Mouse (Mus musculus) limb, embryonic 14.5 days (tissue): ENCODE measurements around the gene Gm20388. TPM values are rescaled to one million over a fixed set of nuclear protein-coding genes. Genes with fewer than 3 reads are reported as not detected.
"Not testable (repeated sequence)": the region's sequence is repeated elsewhere in the genome, so short reads cannot be mapped to it uniquely, and the experiment has no call there.

Experiments
- ATAC-seq: fragments of 200-750 bp; cut with Nextera tagmentation; 2 replicates; pipeline ENCODE4 v1.8.0; 2017; ENCODE audit warnings: low read depth, moderate number of reproducible peaks, moderate TSS enrichment; ENCODE audit not compliant: low FRiP score
- DNase-seq: peaks from one replicate; pipeline ENCODE4 v3.0.0-alpha.2; 2015; ENCODE audit warnings: low spot score
- H3K27ac ChIP-seq: fragments of 300-500 bp; sonication (generic); replicated peaks from 2 replicates; pipeline ENCODE4 v1.5.1; 2014; ENCODE audit warnings: low read depth, mild to moderate bottlenecking, low read length, moderate library complexity, mixed read lengths
- H3K27me3 ChIP-seq: fragments of 300-500 bp; sonication (generic); 2 replicates; pipeline ENCODE4 v1.6.1; 2014; ENCODE audit warnings: low read length, mixed read lengths; ENCODE audit not compliant: control insufficient read depth, insufficient read depth
- H3K36me3 ChIP-seq: fragments of 300-500 bp; sonication (generic); 2 replicates; pipeline ENCODE4 v1.6.1; 2014; ENCODE audit warnings: mild to moderate bottlenecking, low read length, moderate library complexity, mixed read lengths; ENCODE audit not compliant: control insufficient read depth, insufficient read depth
- H3K4me1 ChIP-seq: fragments of 300-500 bp; sonication (generic); 2 replicates; pipeline ENCODE4 v1.6.1; 2014; ENCODE audit warnings: antibody characterized with exemption, low read length, mixed read lengths; ENCODE audit not compliant: control insufficient read depth, insufficient read depth
- H3K4me2 ChIP-seq: fragments of 300-500 bp; sonication (generic); replicated peaks from 2 replicates; pipeline ENCODE4 v1.6.1; 2014; ENCODE audit warnings: low read depth, mild to moderate bottlenecking, low read length, moderate library complexity; ENCODE audit not compliant: severe bottlenecking
- H3K4me3 ChIP-seq: fragments of 300-500 bp; sonication (generic); replicated peaks from 2 replicates; pipeline ENCODE4 v1.5.1; 2014; ENCODE audit warnings: low read length
- H3K9ac ChIP-seq: fragments of 300-500 bp; sonication (generic); 2 replicates; pipeline ENCODE4 v1.6.1; 2014; ENCODE audit warnings: mild to moderate bottlenecking, low read depth, low read length, moderate library complexity; ENCODE audit not compliant: severe bottlenecking
- H3K9me3 ChIP-seq: fragments of 300-500 bp; sonication (generic); 2 replicates; pipeline ENCODE4 v1.6.1; 2016; ENCODE audit warnings: low read length; ENCODE audit not compliant: control insufficient read depth
- POLR2A ChIP-seq: fragments of 200-500 bp; IDR thresholded peaks from 2 replicates; pipeline ENCODE4 v1.8.0; 2012; ENCODE audit warnings: inconsistent platforms, mild to moderate bottlenecking, moderate library complexity, borderline replicate concordance; ENCODE audit not compliant: insufficient read depth, insufficient read length; ENCODE audit errors: extremely low read depth
- WGBS: fragments of 180-500 bp; shearing (Covaris S2); extraction: QIAGEN DNeasy Blood & Tissue Kit; methylation state at CpG from one replicate; pipeline ENCODE4 v1.1.7; 2014; 5-methylcytosine and 5-hydroxymethylcytosine counted together
- polyA plus RNA-seq, 2 experiments: library from polyadenylated mRNA; depleted of rRNA in 1 of 2; stranded (reverse) in 1 of 2; unstranded in 1 of 2; fragments of >200 nt; fragmentation: Nextera tagmentation in 1 of 2; extraction: Ambion mirVana in 1 of 2; gene quantifications; 2 replicates each; pipeline versions ENCODE4 v1.2.1 to v1.2.3; 2012 to 2014

Gm20388 gene
- polyA plus RNA-seq, 2 experiments: 1.9 to 49.9 TPM

GRCm38 (mm10) chr8:122625811-122626210, 2715.2 kb downstream of the Gm20388 start:
- H3K36me3 ChIP-seq: no peaks in the 10 kb centered on the region
- DNase-seq (no peak), ATAC-seq (no peak)
- no peaks in the 10 kb centered on the region for H3K4me1 ChIP-seq
- no peak overlapping the region for H3K27ac ChIP-seq
- H3K27me3 ChIP-seq: no peaks in the 10 kb centered on the region
- no peaks in the 10 kb centered on the region for H3K9me3 ChIP-seq
- no peak for TF ChIP-seq POLR2A
- no peak overlapping the region for H3K9ac ChIP-seq
- no peak overlapping the region for H3K4me2 ChIP-seq
- WGBS: 70% methylated on average over 9 of the region's 9 CpGs
- no peak overlapping the region for H3K4me3 ChIP-seq

- Histone ChIP-seq H3K27me3 (no peaks in the 10 kb centered on the region), H3K4me1 (no peaks in the 10 kb centered on the region), H3K36me3 (no peaks in the 10 kb centered on the region), H3K9ac (no peak overlapping the region), H3K9me3 (no peaks in the 10 kb centered on the region), H3K4me3 (no peak overlapping the region), H3K4me2 (no peak overlapping the region), H3K27ac (no peak overlapping the region)
- DNase-seq: no peak
- ATAC-seq: no peak
- 86% methylated on average over 2 of the region's 2 CpGs for WGBS
- no peak for TF ChIP-seq POLR2A
Measured at GRCm38 (mm10) chr8:122626896-122627295, 2716.3 kb downstream of the Gm20388 start.

GRCm38 (mm10) chr8:122629388-122629787, 2718.7 kb downstream of the Gm20388 start:
- no peaks in the 10 kb centered on the region for H3K9me3 ChIP-seq
- no peak overlapping the region for H3K27ac ChIP-seq
- peaks cover 10% of the 10 kb centered on the region; the same call in 1 of the 2 replicates for H3K36me3 ChIP-seq
- no peak overlapping the region for H3K4me3 ChIP-seq
- H3K4me1 ChIP-seq: no peaks in the 10 kb centered on the region
- no peak for DNase-seq
- TF ChIP-seq POLR2A: no peak
- H3K27me3 ChIP-seq: no peaks in the 10 kb centered on the region
- no peak overlapping the region for H3K4me2 ChIP-seq
- 47% methylated on average over 10 of the region's 10 CpGs for WGBS
- no peak for ATAC-seq
- no peak overlapping the region for H3K9ac ChIP-seq

GRCm38 (mm10) chr8:122630696-122631095, 2720.1 kb downstream of the Gm20388 start:
- 65% methylated on average over 15 of the region's 22 CpGs for WGBS
- Histone ChIP-seq H3K4me2 (no peak overlapping the region), H3K9ac (no peak overlapping the region), H3K4me3 (no peak overlapping the region), H3K36me3 (peaks cover 10% of the 10 kb centered on the region; the same call in 1 of the 2 replicates), H3K27ac (no peak overlapping the region), H3K9me3 (no peaks in the 10 kb centered on the region), H3K4me1 (no peaks in the 10 kb centered on the region), H3K27me3 (no peaks in the 10 kb centered on the region)
- no peak for DNase-seq
- no peak for ATAC-seq
- no peak for TF ChIP-seq POLR2A

DNA sequence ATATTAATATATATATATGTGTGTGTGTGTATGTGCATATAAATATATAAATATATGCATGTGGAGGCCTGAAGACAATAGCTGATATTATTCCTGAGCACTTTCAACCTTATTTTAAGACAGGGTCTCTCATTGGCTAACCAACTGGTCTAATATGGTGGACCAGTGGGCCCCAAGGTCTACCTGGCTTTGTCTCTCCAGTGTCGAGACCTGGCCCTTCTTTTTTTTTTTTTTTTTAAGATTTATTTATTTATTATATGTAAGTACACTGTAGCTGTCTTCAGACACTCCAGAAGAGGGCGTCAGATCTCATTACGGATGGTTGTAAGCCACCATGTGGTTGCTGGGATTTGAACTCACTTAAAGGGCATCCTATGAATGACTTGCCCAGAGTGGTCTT, 2721.5 kb downstream of the Gm20388 start:
- 79% methylated on average over 3 of the region's 3 CpGs for WGBS
- not testable (repeated sequence) for H3K36me3 ChIP-seq, H3K9ac ChIP-seq, H3K4me2 ChIP-seq, DNase-seq, H3K4me1 ChIP-seq, ATAC-seq, H3K4me3 ChIP-seq, H3K27ac ChIP-seq, H3K27me3 ChIP-seq, H3K9me3 ChIP-seq

- Histone ChIP-seq H3K9me3 (no peaks in the 10 kb centered on the region), H3K4me3 (no peak overlapping the region), H3K36me3 (peaks cover 10% of the 10 kb centered on the region; the same call in 1 of the 2 replicates), H3K4me1 (0 out of 2 replicates have a peak, but pooled peaks cover 4% of the 10 kb centered on the region), H3K4me2 (no peak overlapping the region), H3K27me3 (no peaks in the 10 kb centered on the region), H3K9ac (no peak overlapping the region), H3K27ac (no peak overlapping the region)
- 94% methylated on average over 14 of the region's 14 CpGs for whole genome bisulfite sequencing
- no peak for TF ChIP-seq POLR2A
- no peak for DNase-seq
- no peak for ATAC-seq
Measured at GRCm38 (mm10) chr8:122633205-122633604, 2722.6 kb downstream of the Gm20388 start.
